Mouse (Mus musculus): ENCODE data around the gene Kcnt1. TPM values are rescaled to one million over a fixed set of nuclear protein-coding genes. Genes with fewer than 3 reads are reported as not detected.

The Kcnt1 gene
- not detected for total RNA-seq (2023)

GRCm38 (mm10) chr2:25863337-25864131, at the start of gene Kcnt1:
Gene Kcnt1 (plus strand): TSS chr2:25863734.

GRCm38 (mm10) chr2:25815748-25816147, 47.8 kb upstream of the Kcnt1 start, which contains the start of gene Glt6d1:
Gene Glt6d1 (minus strand): TSS chr2:25815848.

DNA sequence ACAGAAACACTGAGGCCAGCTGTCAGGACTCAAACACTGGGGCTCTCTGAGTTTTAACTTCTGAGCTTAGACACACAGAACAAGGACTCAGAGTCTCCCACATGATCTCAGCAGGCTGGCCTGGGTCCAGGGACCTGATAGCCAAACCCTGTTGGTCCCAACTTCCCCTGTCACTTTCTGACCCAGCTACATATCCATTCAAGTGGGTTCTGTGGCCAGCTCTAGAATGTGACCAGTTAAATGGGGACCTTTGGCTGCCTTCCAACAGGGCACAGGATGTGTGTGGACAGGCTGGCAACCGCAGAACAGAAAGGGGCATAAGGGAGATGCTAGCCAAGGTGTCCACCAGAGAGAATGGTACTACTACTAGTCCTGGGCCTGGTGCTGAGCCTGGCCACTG, 40.7 kb upstream of the Kcnt1 start, which contains the start of gene Lcn9:
Gene Lcn9, plus strand, starts transcription at position 348 of the 400 bp plus-strand sequence.

GRCm38 (mm10) chr2:25847226-25847625, 16.3 kb upstream of the Kcnt1 start, which contains the start of gene Sohlh1:
Gene Sohlh1 (minus strand): TSS chr2:25847248.

Other genes starting within 250 kb of the Kcnt1 start
- gene Ccdc183, start 246.1 kb upstream of the Kcnt1 start, total RNA-seq (2023): not detected
- gene Tmem141, start 241.7 kb upstream of the Kcnt1 start, total RNA-seq (2023): 0.80 TPM
- 2.1 TPM for gene Fcna, start 235.7 kb upstream of the Kcnt1 start, total RNA-seq (2023)
- not detected for gene Lcn8, start 210.6 kb upstream of the Kcnt1 start, total RNA-seq (2023)
- gene Lcn5, start 205.8 kb upstream of the Kcnt1 start, total RNA-seq (2023): not detected
- not detected for gene Lcn6, start 186.9 kb upstream of the Kcnt1 start, total RNA-seq (2023)
- gene Lcn10, start 181.0 kb upstream of the Kcnt1 start, total RNA-seq (2023): not detected
- gene Obp2a, start 163.7 kb upstream of the Kcnt1 start, total RNA-seq (2023): not detected
- gene Bmyc, start 157.0 kb upstream of the Kcnt1 start, total RNA-seq (2023): 16.7 TPM
- not detected for gene Obp2b, start 126.7 kb upstream of the Kcnt1 start, total RNA-seq (2023)
- gene Lcn3, start 98.2 kb upstream of the Kcnt1 start, total RNA-seq (2023): not detected
- not detected for gene Lcn11, start 86.7 kb upstream of the Kcnt1 start, total RNA-seq (2023)
- not detected for gene Gm13539, start 81.5 kb upstream of the Kcnt1 start, total RNA-seq (2023)
- gene Glt6d1, start 47.9 kb upstream of the Kcnt1 start, total RNA-seq (2023): not detected
- gene Lcn9, start 40.6 kb upstream of the Kcnt1 start, total RNA-seq (2023): not detected
- not detected for gene Sohlh1, start 16.5 kb upstream of the Kcnt1 start, total RNA-seq (2023)
- 38.6 TPM for gene Camsap1, start 119.5 kb downstream of the Kcnt1 start, total RNA-seq (2023)
- 36.3 TPM for gene Ubac1, start 158.0 kb downstream of the Kcnt1 start, total RNA-seq (2023)